Mouse (Mus musculus) cortical plate, adult 2 months (tissue): ENCODE results near the gene 4933430I17Rik.

Experiments used
- CTCF ChIP-seq: fragments of 200-500 bp; IDR thresholded peaks from 2 replicates; pipeline ENCODE4 v1.5.1; 2011; ENCODE audit warnings: mild to moderate bottlenecking, control low read depth, low read length; ENCODE audit not compliant: insufficient read depth; ENCODE audit errors: extremely low read depth
- POLR2A ChIP-seq: fragments of 200-500 bp; IDR thresholded peaks from 2 replicates; pipeline ENCODE4 v1.6.1; 2011; ENCODE audit warnings: mild to moderate bottlenecking, low read length, control low read depth; ENCODE audit not compliant: insufficient read depth; ENCODE audit errors: extremely low read depth

DNA sequence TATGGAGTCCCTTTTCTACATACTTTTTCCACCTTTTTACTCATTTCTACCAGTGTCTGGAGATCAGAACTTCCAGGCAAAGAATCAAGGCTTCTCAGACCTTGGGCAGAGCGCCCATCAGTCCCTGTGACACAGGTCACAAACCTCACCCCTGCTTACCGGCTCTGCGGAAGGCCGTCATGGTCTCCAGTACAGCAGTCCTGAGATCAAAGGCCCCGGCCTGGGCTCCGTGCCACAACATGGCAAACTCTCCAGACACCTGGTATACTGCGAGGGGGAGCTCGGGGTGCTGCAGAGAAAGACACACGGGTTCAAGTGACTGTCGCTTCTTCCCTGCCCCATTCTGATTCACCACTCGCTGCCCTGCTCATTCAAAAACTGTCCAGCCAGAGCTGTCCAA, 15.2 kb upstream of the 4933430I17Rik start:
- TF ChIP-seq CTCF (no peak), POLR2A (no peak)
